Mouse (Mus musculus) left cerebral cortex, postnatal 25 days (tissue): ENCODE results near the gene Zfp827. TPM values are rescaled to one million over a fixed set of nuclear protein-coding genes. Genes with fewer than 3 reads are reported as not detected.

Experiments used
- DNase-seq, 2 experiments: peaks; one replicate each; pipeline ENCODE4 v3.0.0; 2022; ENCODE audit warnings: low spot score in 2 of 2, mixed read lengths in 1 of 2
- intact Hi-C: fragments of 180-260 bp; cut with DNase I; formaldehyde crosslinking; loops from one replicate; pipeline ENCODE4 v1.15.1; 2025
- total RNA-seq, 2 experiments: library from RNA; stranded (reverse); gene quantifications; 2 replicates each; pipeline ENCODE4 v1.2.3; 2021

Zfp827 gene
- total RNA-seq, 2 experiments from 2014 or later = 36.6 to 41.0 TPM

- intact Hi-C loops = no loop called here
- no peak for DNase-seq
These were observed 121.6 kb downstream of the Zfp827 start for GRCm38 (mm10) chr8:79149880-79150279.

DNA sequence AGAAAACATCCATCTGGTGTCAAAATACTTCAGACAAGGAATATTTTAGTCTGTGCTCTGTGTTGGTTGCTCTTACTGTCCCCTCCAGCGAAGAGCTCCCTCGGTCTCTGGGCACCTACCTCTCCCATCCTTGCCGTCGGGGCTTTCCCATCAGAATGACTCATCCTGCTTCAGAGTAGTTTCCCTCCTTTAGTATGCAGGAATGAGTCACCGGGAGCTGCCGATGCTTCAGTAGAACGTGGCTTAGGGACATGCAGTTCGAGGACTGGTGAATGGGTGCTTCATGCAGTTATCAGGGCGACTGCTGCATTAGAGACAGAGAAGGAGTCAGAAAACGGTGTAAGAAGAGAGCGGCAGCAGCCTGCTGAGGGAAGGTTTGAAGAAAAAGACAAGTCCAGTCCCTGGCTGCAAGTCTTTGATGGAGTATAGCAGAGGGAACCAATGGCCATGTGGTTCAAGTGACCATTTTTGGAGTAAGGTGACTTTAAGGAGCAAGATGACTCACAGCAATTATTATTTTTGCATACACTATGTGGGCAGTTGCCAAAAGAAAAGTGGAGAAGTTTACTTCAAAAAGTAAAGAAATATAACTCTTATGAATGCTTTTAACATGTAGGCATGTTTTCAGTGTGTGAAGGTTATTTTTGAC is 122.4 kb downstream of the Zfp827 start:
- DNase-seq = peak in 1 of 2 experiments; percentile 74
- intact Hi-C loops = no loop called here

DNA sequence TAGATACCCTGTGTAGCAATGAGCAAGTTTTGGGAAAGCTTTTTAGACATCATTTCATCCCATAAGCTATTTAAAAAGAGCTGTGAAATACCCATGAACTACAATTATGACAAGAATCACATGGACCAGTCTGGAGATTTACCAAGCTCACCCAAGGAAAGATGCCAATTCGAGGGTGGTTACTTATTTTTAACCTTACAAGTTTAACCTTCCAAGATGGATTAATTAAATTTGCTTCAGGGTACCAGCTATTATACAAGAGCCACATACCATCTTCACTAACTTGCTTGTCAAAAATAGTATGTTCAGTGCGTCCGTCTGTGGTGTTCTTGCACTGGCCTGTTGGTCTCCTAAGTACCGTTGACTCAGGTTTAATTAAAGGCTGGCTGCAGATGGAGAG is 123.4 kb downstream of the Zfp827 start:
- DNase-seq = peak in 1 of 2 experiments; percentile 74
- intact Hi-C loops = no loop called here

GRCm38 (mm10) chr8:79153201-79153600 is 125.0 kb downstream of the Zfp827 start:
- intact Hi-C loops = no loop called here
- no peak for DNase-seq

GRCm38 (mm10) chr8:79153637-79154036 is 125.4 kb downstream of the Zfp827 start:
- DNase-seq = no peak

DNA sequence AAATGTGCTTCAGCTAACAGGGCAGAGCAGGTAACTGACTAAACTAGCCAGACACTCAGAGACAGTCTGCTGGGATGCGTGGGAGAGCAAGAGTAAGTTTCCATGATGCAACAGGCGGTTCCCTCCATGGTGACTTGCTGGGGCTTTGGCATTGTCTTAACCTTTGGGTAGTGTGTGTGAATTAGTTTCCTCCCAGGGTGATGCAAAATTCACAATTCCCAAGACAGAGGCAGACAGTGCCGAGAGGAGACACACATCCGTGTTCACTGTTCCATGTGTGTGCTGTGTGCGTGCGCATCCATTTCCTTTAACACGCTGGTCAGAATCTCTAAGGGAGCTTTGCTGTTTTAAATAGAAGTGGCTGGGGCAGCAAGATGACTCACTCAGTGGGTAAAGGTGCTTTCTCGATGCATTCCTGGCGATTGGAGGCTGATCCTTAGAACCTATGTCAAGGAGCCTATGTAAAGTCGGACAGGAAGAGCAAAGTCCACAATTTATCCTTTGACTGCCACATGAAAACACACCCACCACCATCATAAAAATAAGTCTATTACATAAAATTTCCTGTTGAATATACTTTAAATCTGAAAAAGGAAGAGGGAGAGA is 127.4 kb downstream of the Zfp827 start:
- no peak for DNase-seq
- intact Hi-C loops = no loop called here

More at GRCm38 (mm10) chr8:79153637-79154036, 125.4 kb downstream of the Zfp827 start:
- intact Hi-C loops = no loop called here

DNA sequence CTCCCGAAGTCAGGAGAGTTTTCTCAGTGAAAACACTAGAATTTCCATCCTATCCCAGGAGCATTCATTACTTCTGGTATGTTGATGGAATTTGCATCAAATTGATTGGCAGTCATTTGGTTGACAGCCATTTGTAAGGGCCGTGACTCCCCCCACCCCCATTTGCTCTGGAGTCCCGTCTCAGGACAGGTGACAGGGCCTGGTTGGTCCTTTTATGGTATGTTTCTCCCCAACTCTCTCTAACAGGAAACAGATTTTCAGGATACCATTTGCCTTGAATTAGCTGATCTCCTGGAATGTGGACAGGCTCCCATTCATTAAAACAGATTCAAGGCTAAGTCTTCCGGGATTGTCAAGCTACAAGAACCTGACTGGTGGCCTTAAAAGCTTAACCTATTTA is 129.1 kb downstream of the Zfp827 start:
- DNase-seq = no peak
- intact Hi-C loops = no loop called here

DNA sequence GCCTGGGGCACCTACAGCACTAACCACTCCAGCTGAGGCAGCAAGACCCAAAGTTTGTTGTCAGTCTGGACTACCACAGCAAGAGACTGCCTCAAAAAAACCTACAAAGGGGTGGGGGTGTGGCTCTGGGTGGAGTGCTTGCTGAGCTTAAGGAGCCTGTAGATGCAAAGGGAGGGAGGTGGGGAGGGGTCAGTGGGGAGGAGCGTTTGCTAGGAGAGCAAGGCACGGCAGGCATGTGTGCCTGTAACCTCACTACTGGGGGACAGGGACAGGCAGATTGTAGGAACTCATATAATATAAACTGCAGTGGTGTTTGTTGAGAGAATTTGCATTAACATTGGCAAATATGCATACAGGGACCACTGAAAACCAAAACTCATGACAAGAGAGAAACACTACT is 130.1 kb downstream of the Zfp827 start:
- intact Hi-C loops = no loop called here

GRCm38 (mm10) chr8:79159397-79159796 is 131.2 kb downstream of the Zfp827 start:
- no peak for DNase-seq
- intact Hi-C loops = no loop called here

More for the DNA sequence above, 130.1 kb downstream of the Zfp827 start:
- DNase-seq = no peak

DNA sequence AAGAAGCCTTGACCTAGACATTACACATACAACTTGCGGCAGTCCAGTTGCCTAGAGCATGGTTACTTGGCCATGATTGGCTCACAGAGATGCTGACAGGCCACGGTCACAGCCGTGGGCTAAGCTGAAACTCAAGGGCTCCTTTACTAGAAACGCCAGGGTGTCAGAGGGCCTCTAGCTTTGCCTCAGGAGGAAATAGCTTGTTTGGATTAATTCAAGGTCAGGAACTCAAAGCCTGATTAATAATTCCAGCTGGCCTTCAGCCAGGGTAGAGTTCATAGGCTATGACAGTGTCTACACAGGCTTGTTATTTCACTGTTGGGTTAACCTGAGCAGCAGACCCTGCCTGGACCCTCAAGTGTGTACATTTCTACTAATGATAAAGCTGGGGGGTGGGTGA is 132.1 kb downstream of the Zfp827 start:
- intact Hi-C loops = no loop called here
- no peak for DNase-seq

- DNase-seq = no peak
- intact Hi-C loops = no loop called here
These were observed 133.0 kb downstream of the Zfp827 start for GRCm38 (mm10) chr8:79161172-79161778.

DNA sequence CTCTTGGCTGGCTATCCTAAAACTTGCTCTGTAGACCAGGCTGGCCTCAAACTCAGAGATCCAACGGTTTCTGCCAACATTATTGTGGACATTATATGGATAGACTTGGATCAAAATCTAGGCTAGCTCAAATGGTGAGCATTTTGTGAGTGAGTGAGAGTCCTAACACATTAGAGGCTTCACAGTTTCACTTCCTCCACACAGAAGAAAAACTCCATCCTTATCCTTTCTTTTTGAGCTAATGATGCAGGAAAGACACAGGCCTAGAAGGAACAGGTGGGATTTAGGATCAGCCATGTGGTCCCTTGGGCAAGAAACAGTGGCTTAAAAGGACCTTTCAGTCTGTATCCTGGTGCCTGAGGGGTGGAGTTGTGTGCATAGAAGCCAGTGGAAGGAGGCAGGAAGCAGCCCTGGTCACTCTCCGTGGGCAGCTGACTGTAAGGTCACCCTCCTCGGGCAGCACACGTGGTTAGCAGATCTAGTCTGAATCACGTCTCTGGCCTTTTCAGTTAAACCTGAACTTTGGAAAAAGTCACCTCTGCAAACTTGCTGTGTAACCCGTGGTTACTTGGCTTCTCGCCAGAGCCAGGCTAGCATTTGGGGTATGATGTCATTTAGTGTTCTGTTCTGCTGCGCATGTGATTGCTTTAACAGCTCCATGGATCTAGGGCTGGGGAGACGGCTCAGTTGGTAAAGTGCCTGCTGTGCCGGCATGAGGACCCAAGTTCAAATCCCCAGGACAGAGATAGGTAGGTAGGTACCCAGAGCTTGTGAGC is 134.5 kb downstream of the Zfp827 start:
- intact Hi-C loops = no loop called here
- peak; percentile 43 to 49 for DNase-seq

- DNase-seq = no peak
- intact Hi-C loops = no loop called here
These were observed 136.1 kb downstream of the Zfp827 start for GRCm38 (mm10) chr8:79164336-79164735.

- intact Hi-C loops = no loop called here
- DNase-seq = no peak
These were observed 137.0 kb downstream of the Zfp827 start for GRCm38 (mm10) chr8:79165276-79165675.

- intact Hi-C loops = no loop called here
These were observed 145.4 kb downstream of the Zfp827 start for GRCm38 (mm10) chr8:79173606-79174005.

DNA sequence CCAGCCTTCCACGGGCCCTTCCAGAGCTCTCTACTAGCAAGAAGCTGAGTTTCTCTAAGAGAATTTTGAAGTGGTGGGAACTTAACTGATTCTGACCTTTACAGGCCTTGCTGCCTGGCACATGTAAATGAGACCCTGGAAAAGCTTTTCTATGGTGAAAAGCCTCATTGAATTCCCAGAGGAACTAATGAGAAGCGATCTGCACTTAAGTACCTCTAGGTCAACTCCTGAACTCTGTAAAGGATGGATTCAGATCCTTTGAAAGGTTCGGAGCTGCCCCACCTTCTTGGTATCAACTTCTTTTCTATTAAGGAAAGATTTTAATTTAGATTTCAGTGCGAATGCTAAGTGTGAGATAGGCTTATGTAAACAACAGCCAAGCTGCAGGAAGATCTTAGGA is 147.8 kb downstream of the Zfp827 start:
- DNase-seq = no peak
- intact Hi-C loops = no loop called here

More at GRCm38 (mm10) chr8:79173606-79174005, 145.4 kb downstream of the Zfp827 start:
- no peak for DNase-seq

DNA sequence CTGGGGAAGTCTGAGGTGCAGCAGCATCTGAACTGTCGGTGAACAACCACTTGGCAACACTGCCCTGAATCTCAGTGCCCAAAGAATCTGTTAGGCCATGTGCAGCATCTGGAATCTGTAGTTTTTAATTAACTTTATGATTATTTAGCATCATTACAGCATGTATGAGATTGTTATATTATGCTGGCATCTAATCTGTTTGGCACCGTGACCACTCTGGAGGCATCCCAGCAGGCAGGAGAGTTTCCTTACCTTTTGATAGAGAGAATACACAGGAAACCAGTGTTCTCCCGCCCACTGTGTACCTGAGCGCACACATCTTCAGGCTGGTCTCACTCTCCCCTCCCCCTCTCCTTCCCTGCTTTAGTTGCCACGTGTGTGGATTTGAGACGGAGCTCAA is 151.4 kb downstream of the Zfp827 start:
- intact Hi-C loops = no loop called here
- DNase-seq = peak in 1 of 2 experiments; percentile 16

DNA sequence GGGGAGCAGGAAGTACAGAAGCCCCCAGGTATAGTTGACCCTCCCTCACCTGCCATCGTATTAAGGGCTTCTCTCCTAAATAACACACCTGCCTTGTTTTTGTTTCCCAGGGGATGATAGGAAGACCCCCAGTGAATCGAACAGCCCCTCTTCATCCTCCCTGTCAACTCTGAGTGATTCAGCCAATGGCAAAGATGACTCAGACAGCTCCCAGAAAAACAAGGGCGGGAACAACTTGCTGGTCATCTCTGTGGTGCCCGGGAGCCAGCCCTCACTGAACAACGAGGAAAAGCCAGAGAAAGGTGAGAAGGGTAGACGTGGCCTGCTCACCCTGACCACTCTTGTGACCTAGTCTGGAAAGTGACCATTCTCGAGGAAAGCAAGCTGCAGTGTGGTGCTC is 157.3 kb downstream of the Zfp827 start:
- intact Hi-C loops = no loop called here
- DNase-seq = no peak

GRCm38 (mm10) chr8:79190071-79190470 is 161.8 kb downstream of the Zfp827 start:
- intact Hi-C loops = no loop called here

GRCm38 (mm10) chr8:79196481-79196880 is 168.2 kb downstream of the Zfp827 start:
- intact Hi-C loops = no loop called here
- no peak for DNase-seq

More at GRCm38 (mm10) chr8:79190071-79190470, 161.8 kb downstream of the Zfp827 start:
- no peak for DNase-seq
